Mouse (Mus musculus) intestine, postnatal 0 days (tissue): ENCODE measurements at regions not wholly inside any gene's neighbourhood (a gene's known extent, or its start where the extent isn't known, plus 50 kb on each side); places are given as distances from the start of the nearest gene placed in this dataset.
A peak's percentile ranks its signal among the peaks of the same experiment; 100 is the strongest.
"Not testable (repeated sequence)": the region's sequence is repeated elsewhere in the genome, so short reads cannot be mapped to it uniquely, and the experiment has no call there.

Experiments
- ATAC-seq: fragments of 200-750 bp; cut with Nextera tagmentation; 2 replicates; pipeline ENCODE4 v1.8.0; 2017; ENCODE audit warnings: mild to moderate bottlenecking, moderate TSS enrichment, moderate library complexity
- H3K27ac ChIP-seq: fragments of 300-500 bp; sonication (generic); 2 replicates; pipeline ENCODE4 v1.5.1; 2014; ENCODE audit warnings: mild to moderate bottlenecking, low read depth, low read length, moderate library complexity
- H3K27me3 ChIP-seq: fragments of 300-500 bp; sonication (generic); replicated peaks from 2 replicates; pipeline ENCODE4 v1.6.1; 2014; ENCODE audit warnings: low read length, mixed read lengths; ENCODE audit not compliant: control insufficient read depth, insufficient read depth
- H3K36me3 ChIP-seq: fragments of 300-500 bp; sonication (generic); 2 replicates; pipeline ENCODE4 v1.6.1; 2014; ENCODE audit warnings: mild to moderate bottlenecking, moderate library complexity; ENCODE audit not compliant: control insufficient read depth, insufficient read depth
- H3K4me1 ChIP-seq: fragments of 300-500 bp; sonication (generic); replicated peaks from 2 replicates; pipeline ENCODE4 v1.6.1; 2014; ENCODE audit warnings: antibody characterized with exemption, low read length, mixed read lengths; ENCODE audit not compliant: control insufficient read depth, insufficient read depth
- H3K4me2 ChIP-seq: fragments of 300-500 bp; sonication (generic); replicated peaks from 2 replicates; pipeline ENCODE4 v1.6.1; 2014; ENCODE audit warnings: low read depth, mild to moderate bottlenecking, moderate library complexity
- H3K4me3 ChIP-seq: fragments of 300-500 bp; sonication (generic); 2 replicates; pipeline ENCODE4 v1.5.1; 2014; ENCODE audit warnings: low read depth, low read length
- H3K9ac ChIP-seq: fragments of 300-500 bp; sonication (generic); 2 replicates; pipeline ENCODE4 v1.6.1; 2014; ENCODE audit warnings: mild to moderate bottlenecking, low read depth, low read length
- H3K9me3 ChIP-seq: fragments of 300-500 bp; sonication (generic); 2 replicates; pipeline ENCODE4 v1.6.1; 2016; ENCODE audit warnings: mixed run types; ENCODE audit not compliant: control insufficient read depth
- CTCF ChIP-seq: sonication (generic); IDR thresholded peaks from 2 replicates; pipeline ENCODE4 v1.5.1; 2016; ENCODE audit warnings: low read depth, mild to moderate bottlenecking, control low read depth, antibody characterized with exemption, moderate library complexity
- WGBS: fragments of 180-500 bp; shearing (Covaris S2); extraction: QIAGEN DNeasy Blood & Tissue Kit; methylation state at CpG from one replicate; pipeline ENCODE4 v1.1.7; 2014; 5-methylcytosine and 5-hydroxymethylcytosine counted together

DNA sequence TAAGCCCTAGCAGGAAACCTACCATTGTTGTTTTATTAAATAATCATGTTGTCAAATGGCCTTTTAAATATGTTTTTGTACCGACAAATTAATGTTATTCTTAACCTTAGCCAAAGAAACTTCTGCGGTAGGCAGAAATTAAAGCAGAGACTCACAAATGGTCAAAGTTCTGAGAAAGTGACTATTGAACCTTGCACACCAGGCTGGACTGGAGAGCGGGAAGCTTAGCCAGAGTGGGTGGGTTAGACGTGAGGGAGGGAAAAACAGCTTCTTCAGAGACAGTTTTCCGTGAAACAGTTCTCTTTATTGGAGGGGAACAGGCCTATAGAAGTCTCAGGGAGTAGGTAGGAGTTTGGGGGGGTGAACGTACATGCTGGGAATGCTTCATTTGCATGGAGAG lies 89.2 kb upstream of the Rbbp6 start:
- no peaks in the 10 kb centered on the region for H3K9me3 ChIP-seq
- H3K36me3 ChIP-seq: no peaks in the 10 kb centered on the region
- no peak for ATAC-seq
- no peak overlapping the region for H3K9ac ChIP-seq
- WGBS: 78% methylated on average over 6 of the region's 6 CpGs
- H3K27ac ChIP-seq: no peak overlapping the region
- no peak for TF ChIP-seq CTCF
- H3K27me3 ChIP-seq: no peaks in the 10 kb centered on the region
- H3K4me1 ChIP-seq: no peaks in the 10 kb centered on the region
- H3K4me3 ChIP-seq: no peak overlapping the region
- no peak overlapping the region for H3K4me2 ChIP-seq

DNA sequence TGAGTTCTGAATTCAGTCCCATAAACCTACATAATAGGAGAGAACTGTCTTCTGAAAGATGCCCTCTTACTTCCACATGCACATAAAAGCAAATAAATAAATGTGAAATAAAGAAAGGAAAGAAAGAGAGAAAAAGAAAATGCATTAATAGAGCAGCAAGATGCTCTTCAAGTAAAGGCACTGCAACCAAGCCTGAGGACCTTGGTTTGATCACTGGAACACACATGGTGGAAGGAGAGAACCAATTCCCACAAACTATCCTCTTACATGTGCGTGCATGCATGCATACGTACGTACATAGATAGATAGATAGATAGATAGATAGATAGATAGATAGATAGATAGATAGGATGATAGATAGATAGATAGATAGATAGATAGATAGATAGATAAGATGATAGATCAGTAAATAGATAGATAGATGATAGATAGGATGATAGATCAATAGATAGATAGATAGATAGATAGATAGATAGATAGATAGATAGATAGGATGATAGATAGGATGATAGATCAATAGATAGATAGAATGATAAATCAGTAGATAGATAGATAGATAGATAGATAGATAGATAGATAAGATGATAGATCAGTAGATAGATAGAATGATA lies 83.5 kb upstream of the Rbbp6 start:
- ATAC-seq, H3K9ac ChIP-seq, H3K4me2 ChIP-seq, H3K27ac ChIP-seq, H3K4me1 ChIP-seq, H3K36me3 ChIP-seq, H3K27me3 ChIP-seq, H3K9me3 ChIP-seq, H3K4me3 ChIP-seq: not testable (repeated sequence)
- WGBS: 92% methylated on average over 3 of the region's 3 CpGs

DNA sequence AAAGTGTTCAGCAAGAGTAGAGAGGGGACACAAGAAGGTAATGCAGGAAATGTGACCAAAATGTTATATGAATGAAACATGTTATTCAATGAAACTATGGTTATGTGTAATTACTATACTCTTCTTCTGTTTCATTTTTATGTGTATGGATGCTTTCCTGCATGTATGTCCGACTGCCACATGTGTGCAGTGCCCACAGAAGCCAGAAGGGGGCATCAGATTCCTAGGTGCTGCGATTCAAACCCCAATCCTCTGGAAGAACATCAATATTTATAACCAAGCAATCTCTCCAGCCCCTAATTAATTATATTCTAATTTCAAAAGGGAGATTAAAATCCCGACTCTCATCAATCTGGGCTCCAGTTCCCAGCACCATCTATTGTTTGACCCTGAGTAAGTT lies 78.7 kb upstream of the Rbbp6 start:
- Histone ChIP-seq H3K4me2 (no peak overlapping the region), H3K9ac (no peak overlapping the region), H3K4me1 (no peaks in the 10 kb centered on the region), H3K9me3 (no peaks in the 10 kb centered on the region), H3K4me3 (no peak overlapping the region), H3K27ac (no peak overlapping the region), H3K36me3 (no peaks in the 10 kb centered on the region), H3K27me3 (no peaks in the 10 kb centered on the region)
- WGBS: 88% methylated on average over 3 of the region's 3 CpGs
- TF ChIP-seq CTCF: peak; percentile 16; the same call in 1 of the 2 replicates
- no peak for ATAC-seq

DNA sequence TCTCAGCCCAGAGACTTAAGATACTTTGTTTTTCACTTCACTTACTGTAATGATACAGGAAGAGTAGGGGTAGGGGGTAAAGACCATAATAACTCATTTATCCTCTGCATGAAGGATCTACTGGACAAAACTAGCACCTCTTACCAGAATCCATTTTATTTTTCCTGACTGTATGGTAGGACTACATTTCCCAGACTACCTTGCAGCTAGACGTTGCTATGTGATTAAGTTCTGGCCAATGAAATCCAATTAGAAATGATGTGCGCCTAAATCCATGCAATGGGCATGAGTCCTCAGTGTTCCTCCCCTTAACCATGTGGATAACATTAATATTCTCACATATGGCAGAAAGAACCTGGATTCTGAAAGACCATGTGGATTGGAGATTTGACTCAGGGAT lies 68.3 kb upstream of the Rbbp6 start:
- H3K9ac ChIP-seq: no peak overlapping the region
- no peak overlapping the region for H3K4me3 ChIP-seq
- no peaks in the 10 kb centered on the region for H3K9me3 ChIP-seq
- no peak overlapping the region for H3K4me2 ChIP-seq
- H3K4me1 ChIP-seq: no peaks in the 10 kb centered on the region
- no peak overlapping the region for H3K27ac ChIP-seq
- no peak for ATAC-seq
- no peaks in the 10 kb centered on the region for H3K36me3 ChIP-seq
- 74% methylated on average over 2 of the region's 2 CpGs for WGBS
- TF ChIP-seq CTCF: no peak
- H3K27me3 ChIP-seq: no peaks in the 10 kb centered on the region

GRCm38 (mm10) chr7:122906056-122906455 lies 59.4 kb upstream of the Rbbp6 start:
- no peak for TF ChIP-seq CTCF
- no peak overlapping the region for H3K4me3 ChIP-seq
- no peak overlapping the region for H3K9ac ChIP-seq
- H3K27me3 ChIP-seq: no peaks in the 10 kb centered on the region
- 72% methylated on average over 5 of the region's 5 CpGs for WGBS
- no peaks in the 10 kb centered on the region for H3K9me3 ChIP-seq
- ATAC-seq: no peak
- H3K27ac ChIP-seq: no peak overlapping the region
- no peak overlapping the region for H3K4me2 ChIP-seq
- H3K4me1 ChIP-seq: no peaks in the 10 kb centered on the region
- no peaks in the 10 kb centered on the region for H3K36me3 ChIP-seq

DNA sequence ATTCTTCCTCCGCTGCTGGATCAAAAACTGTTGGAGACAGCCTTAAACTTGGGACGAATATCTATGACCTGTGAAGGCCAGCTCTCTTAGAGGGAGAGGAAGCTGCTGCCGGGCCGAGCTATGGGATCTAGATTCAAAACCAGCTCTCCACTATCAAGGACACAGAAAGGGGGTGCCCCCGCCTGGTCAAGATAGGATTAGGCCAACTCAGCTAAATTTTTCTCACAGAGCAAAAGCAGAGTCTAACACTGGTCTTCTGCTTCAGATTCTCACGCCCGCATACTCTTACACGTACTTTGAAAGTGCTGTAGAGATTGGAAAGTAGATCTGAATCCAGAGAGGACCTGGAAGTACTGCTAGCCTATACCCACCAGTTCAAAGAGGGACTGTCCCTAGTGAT lies 56.2 kb upstream of the Rbbp6 start:
- Histone ChIP-seq H3K27me3 (no peaks in the 10 kb centered on the region), H3K4me3 (no peak overlapping the region), H3K4me2 (no peak overlapping the region), H3K4me1 (no peaks in the 10 kb centered on the region), H3K36me3 (no peaks in the 10 kb centered on the region), H3K9me3 (no peaks in the 10 kb centered on the region), H3K27ac (no peak overlapping the region), H3K9ac (no peak overlapping the region)
- ATAC-seq: no peak
- WGBS: 80% methylated on average over 8 of the region's 8 CpGs
- no peak for TF ChIP-seq CTCF
